Mouse (Mus musculus) effector memory CD4-positive, alpha-beta T cell, adult 7 months (primary cell): Measurements from ENCODE around the gene Mdp1. TPM values are rescaled to one million over a fixed set of nuclear protein-coding genes. Genes with fewer than 3 reads are reported as not detected.

ENCODE experiments used
- polyA plus RNA-seq: library from polyadenylated mRNA; unstranded; fragments of 100-300 nt; shearing (Covaris generic); gene quantifications from one replicate; pipeline ENCODE4 v1.2.1, GENCODE M21; 2017

Gene Mdp1
- 44.7 TPM for polyA plus RNA-seq

GRCm38 (mm10) chr14:55659960-55660573 lies at the start of gene Mdp1:
Gene Mdp1, minus strand, starts transcription at chr14:55660508.

DNA sequence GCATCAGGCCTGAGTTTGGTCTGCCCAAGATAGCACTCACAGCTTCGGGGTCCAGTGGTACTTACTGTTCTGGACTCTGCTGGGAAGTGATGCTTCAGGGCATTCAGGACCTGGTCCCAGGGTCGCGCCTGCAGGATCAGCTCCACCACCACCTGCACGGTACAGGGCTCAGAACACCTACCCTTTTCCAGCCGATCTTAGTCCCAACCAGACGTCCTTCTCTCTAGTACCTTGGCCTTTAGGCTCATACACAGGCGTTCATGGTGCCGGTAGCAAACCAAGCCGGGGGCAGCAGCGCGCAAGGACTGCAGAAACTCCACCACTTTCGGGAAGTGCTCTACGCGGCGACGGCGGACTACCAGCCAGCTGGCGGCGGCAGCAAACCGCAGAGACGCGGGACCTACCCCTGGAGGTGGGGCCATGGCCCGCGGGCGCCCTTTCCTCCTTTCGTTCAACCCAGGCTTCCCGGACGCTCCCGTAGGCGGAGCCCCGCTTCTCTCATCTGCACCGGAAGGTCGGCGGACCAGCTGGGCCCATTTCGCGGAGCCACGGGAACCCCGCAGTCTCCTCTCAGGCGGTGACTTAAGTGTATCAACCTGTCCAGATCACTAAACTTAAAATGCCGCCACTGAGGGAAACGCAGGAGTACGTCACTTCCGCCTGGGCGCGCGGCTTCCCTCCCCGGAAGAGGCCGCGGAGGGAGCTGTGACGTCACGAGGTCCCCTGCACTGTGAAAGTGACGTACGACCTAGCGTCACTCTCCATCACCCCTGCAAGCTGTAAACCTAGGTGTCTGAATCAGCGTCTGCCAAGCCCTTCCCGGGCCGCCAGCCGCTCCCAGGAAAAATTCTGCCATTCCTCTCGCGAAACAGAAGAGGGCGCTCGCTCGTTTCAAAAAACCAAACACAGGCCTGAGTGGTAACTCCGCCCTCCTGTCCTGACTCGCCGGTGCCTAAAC lies 21.1 kb upstream of the Mdp1 start, which contains the start of gene Tinf2:
TSS of gene Tinf2 (minus strand) at position 661 of the 958 bp plus-strand sequence.

DNA sequence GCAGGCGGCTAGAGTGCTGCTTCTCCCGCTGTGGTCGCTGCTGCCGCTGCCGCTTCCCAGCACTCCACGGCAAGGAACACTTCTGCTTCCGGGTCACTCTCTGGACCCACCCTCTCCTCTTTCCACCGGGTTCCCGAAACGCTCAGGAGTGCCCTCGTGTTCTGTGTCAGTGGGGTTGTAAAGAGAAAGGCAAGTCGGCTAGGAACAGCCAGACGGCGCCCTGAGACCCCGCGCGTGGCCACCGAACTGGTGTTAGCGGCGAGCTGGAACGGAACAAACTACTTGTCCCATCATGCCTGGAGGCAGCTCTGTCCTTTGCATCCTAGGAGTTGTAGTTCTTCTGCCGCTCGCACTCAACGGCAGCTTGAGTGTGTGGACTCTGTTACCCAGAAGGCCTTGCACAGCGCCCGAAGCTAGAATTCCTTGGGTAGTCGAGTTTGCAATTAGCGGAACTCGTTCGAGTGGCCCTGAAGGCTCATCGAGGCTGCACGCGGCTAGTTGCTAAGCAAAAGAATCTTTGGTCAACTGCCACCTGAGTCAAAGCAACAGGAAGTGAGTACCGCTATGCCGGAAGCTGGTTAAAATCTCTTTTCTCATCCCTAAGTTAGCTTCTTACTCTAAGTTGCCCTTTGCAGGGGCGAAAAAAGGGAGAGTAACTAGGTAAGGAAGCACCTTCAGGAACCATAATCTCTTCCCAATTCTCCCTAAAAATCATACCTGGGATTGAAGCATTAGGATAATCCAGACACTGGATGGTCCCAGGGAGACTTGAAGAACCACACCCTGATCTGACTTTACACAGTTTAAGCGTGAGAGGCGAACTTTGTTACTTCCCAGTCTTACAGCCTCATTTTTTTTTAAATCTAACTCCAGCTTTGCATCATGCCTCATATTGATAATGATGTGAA lies 11.8 kb upstream of the Mdp1 start, which contains the start of the genes Gmpr2 and Nedd8:
TSS of gene Gmpr2 (plus strand) at position 109 of the 908 bp plus-strand sequence.
TSS of gene Nedd8 (minus strand) at position 292 of the 908 bp plus-strand sequence.

GRCm38 (mm10) chr14:55649884-55650283 lies 10.4 kb downstream of the Mdp1 start, which contains the start of gene Tssk4:
Gene Tssk4, plus strand, starts transcription at chr14:55650184.

GRCm38 (mm10) chr14:55643060-55643907 lies 17.0 kb downstream of the Mdp1 start, which contains the start of gene Tm9sf1:
Gene Tm9sf1, minus strand, starts transcription at chr14:55643806.

DNA sequence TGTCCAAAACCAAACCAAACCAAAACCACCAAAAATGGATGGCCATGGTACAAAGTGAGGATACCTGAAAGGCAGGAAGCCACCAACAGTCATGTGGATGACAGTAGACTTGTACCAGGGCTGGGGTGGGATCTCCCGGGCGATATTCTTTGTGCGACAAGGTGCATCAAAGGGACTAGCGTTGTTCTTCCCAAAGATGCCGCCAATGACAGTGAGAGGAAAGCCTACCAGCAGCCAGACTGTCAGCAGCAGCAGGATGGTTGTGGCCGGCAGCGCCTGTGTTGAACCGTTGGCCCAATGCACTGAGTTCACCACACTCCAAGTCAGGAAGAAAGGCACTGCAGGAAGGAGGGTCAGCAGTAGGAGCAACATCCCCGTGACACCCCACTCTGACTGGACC lies 22.5 kb downstream of the Mdp1 start, which contains the start of gene Gm49378:
TSS of gene Gm49378 (minus strand) at position 101 of the 400 bp plus-strand sequence.

GRCm38 (mm10) chr14:55635523-55636007 lies 24.7 kb downstream of the Mdp1 start, which contains the start of gene Ipo4:
Gene Ipo4, minus strand, starts transcription at chr14:55635957.

GRCm38 (mm10) chr14:55617822-55618221 lies 42.5 kb downstream of the Mdp1 start, which contains the start of gene Rec8:
Gene Rec8, plus strand, starts transcription at chr14:55618037.

Other genes with a start within 250 kb of the Mdp1 start
- gene Dhrs4, start 181.8 kb downstream of the Mdp1 start, polyA plus RNA-seq = 28.5 TPM
- not detected for gene Carmil3, start 169.9 kb downstream of the Mdp1 start, polyA plus RNA-seq
- gene Cpne6, start 150.1 kb downstream of the Mdp1 start, polyA plus RNA-seq = 0.40 TPM
- gene Nrl, start 135.5 kb downstream of the Mdp1 start, polyA plus RNA-seq = 0.23 TPM
- 7.2 TPM for gene Pck2, start 120.2 kb downstream of the Mdp1 start, polyA plus RNA-seq
- 110 TPM for gene Dcaf11, start 100.5 kb downstream of the Mdp1 start, polyA plus RNA-seq
- gene A730061H03Rik, start 100.1 kb downstream of the Mdp1 start, polyA plus RNA-seq = 4.5 TPM
- gene Fitm1, start 84.9 kb downstream of the Mdp1 start, polyA plus RNA-seq = not detected
- 748 TPM for gene Psme1, start 82.4 kb downstream of the Mdp1 start, polyA plus RNA-seq
- gene Emc9, start 75.2 kb downstream of the Mdp1 start, polyA plus RNA-seq = 15.3 TPM
- gene Psme2, start 69.4 kb downstream of the Mdp1 start, polyA plus RNA-seq = 573 TPM
- gene Rnf31, start 68.8 kb downstream of the Mdp1 start, polyA plus RNA-seq = 49.5 TPM
- 49.4 TPM for gene Irf9, start 56.9 kb downstream of the Mdp1 start, polyA plus RNA-seq
- 0.50 TPM for gene Rec8, start 42.5 kb downstream of the Mdp1 start, polyA plus RNA-seq
- 49.8 TPM for gene Ipo4, start 24.6 kb downstream of the Mdp1 start, polyA plus RNA-seq
- 2.1 TPM for gene Gm49378, start 22.6 kb downstream of the Mdp1 start, polyA plus RNA-seq
- 74.7 TPM for gene Tm9sf1, start 16.7 kb downstream of the Mdp1 start, polyA plus RNA-seq
- 0.51 TPM for gene Tssk4, start 10.3 kb downstream of the Mdp1 start, polyA plus RNA-seq
- 33.1 TPM for gene Gmpr2, start 11.4 kb upstream of the Mdp1 start, polyA plus RNA-seq
- gene Nedd8, start 11.6 kb upstream of the Mdp1 start, polyA plus RNA-seq = 239 TPM
- 189 TPM for gene Tinf2, start 21.3 kb upstream of the Mdp1 start, polyA plus RNA-seq
- gene Tgm1, start 53.4 kb upstream of the Mdp1 start, polyA plus RNA-seq = not detected
- gene Rabggta, start 61.8 kb upstream of the Mdp1 start, polyA plus RNA-seq = 85.5 TPM
- 23.0 TPM for gene Dhrs1, start 85.2 kb upstream of the Mdp1 start, polyA plus RNA-seq
- 49.5 TPM for gene Nop9, start 85.2 kb upstream of the Mdp1 start, polyA plus RNA-seq
- not detected for gene Cideb, start 98.0 kb upstream of the Mdp1 start, polyA plus RNA-seq
- gene Ltb4r2, start 100.9 kb upstream of the Mdp1 start, polyA plus RNA-seq = 0.21 TPM
- not detected for gene Ltb4r1, start 105.5 kb upstream of the Mdp1 start, polyA plus RNA-seq
- not detected for gene Adcy4, start 123.6 kb upstream of the Mdp1 start, polyA plus RNA-seq
- gene Ripk3, start 128.4 kb upstream of the Mdp1 start, polyA plus RNA-seq = 74.2 TPM
- gene Nfatc4, start 162.6 kb upstream of the Mdp1 start, polyA plus RNA-seq = 0.37 TPM
- 0.21 TPM for gene Nynrin, start 193.5 kb upstream of the Mdp1 start, polyA plus RNA-seq
- 0.18 TPM for gene Cbln3, start 223.9 kb upstream of the Mdp1 start, polyA plus RNA-seq
- gene Khnyn, start 224.4 kb upstream of the Mdp1 start, polyA plus RNA-seq = 104 TPM
- 35.6 TPM for gene Sdr39u1, start 239.8 kb upstream of the Mdp1 start, polyA plus RNA-seq